Mouse (Mus musculus): ENCODE measurements around the gene Selenbp1. TPM values are rescaled to one million over a fixed set of nuclear protein-coding genes. Genes with fewer than 3 reads are reported as not detected.
"Not testable (repeated sequence)": the region's sequence is repeated elsewhere in the genome, so short reads cannot be mapped to it uniquely, and the experiment has no call there.

The Selenbp1 gene
- 51.9 and 57.7 TPM in 2 replicates for polyA plus RNA-seq (2015; fragmentation: Nextera tagmentation; extraction: Ambion mirVana)

DNA sequence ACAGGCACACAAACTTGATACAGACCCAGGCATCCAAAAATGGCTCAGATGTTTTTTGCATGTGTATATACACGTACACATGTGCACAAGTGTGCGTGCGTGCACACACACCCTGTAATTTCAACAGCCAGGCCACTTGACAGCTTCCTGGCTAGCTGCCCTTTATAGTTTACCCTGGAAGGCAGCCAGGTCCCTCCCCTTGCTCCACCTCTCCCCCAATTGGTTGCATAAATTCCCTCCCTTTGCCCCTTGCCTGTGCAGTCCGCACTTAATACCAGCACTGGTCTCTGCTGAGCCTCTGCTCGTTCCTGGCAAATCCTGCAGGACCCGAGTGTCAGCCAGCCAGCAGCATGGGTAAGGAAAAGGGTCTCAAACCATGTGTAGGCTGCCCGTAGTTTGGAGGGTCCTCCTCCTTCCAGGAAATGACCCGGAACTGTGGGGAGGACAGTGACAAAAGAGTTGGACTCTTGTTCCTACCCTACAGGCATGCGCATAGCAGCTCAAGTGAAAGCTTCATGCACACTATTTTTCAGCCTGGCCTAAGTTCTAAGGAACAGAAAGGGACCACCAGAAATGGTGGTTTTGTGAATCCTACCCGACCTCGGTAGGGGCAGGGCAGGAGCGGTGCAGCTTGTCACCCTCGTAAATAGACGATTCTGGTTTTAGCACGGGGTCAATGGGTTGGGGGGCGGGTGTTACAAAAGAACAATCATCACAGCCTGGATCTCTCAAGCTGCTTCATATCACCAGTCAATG is at the start of gene Selenbp1:
Selenbp1 (plus strand) TSS at position 248 of the 756 bp plus-strand sequence.
- Histone ChIP-seq H3K9ac (no peak within 1 kb of the TSS), H3K9me3 (no peaks in the 10 kb centered on the region), H3K4me1 (peaks cover 11% of the 10 kb centered on the region), H3K4me2 (peak within 1 kb of the TSS; percentile 54), H3K4me3 (peak within 1 kb of the TSS; percentile 35), H3K27ac (peak within 1 kb of the TSS; percentile 84), H3K36me3 (no peaks in the 10 kb centered on the region), H3K27me3 (no peaks in the 10 kb centered on the region)
- WGBS, result 7% methylated on average over 16 of the region's 16 CpGs
- ATAC-seq (ENCODE audit: insufficient number of reproducible peaks, low FRiP score, low TSS enrichment, low read depth), result peak; percentile 85

DNA sequence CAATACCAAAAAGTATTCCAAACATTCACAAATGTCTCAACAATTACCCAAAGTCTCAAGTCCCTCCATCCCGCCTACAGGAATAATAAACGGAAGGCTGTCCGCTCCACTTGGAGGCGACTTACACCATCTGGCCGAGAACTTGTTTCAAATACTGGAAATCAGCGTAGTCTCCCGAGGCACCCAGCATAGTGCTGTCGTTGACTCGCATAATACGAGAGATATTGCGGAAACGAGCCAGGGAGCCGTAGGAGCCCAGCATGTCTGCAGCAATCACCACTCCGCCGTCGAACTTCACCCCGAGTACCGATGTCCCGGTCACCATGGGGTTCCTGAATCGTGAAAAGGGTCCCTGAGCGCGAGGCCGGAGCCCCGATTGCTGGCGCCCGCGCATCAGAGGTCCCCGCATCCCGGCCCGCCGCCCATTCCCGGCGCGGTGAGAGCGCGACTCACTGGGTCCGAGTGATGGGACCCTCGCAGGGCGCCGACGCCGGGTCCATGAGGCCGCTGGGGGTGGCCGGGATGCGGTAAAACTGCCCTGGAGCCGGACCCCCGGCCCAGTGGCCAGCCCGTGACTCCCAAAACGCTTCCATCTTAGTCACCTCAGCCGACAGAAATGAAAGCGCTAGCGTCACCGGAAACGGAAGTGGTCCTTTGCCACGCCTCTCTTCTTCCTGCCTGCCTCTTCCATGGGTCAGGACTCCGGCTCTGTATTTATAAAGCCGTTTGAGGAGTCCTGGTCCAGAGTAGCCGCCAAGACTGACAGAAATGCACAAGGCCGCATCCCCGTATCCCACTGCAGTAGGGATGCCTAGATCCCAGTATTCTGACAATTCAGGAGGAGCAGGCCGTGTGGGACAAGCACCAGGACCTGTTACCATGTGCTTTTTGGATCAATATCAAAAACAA is 46.3 kb upstream of the Selenbp1 start, which contains the start of gene Psmb4:
Psmb4 (minus strand) TSS at position 646 of the 909 bp plus-strand sequence.
- H3K4me2 ChIP-seq, result peak within 1 kb of the TSS; percentile 77
- H3K36me3 ChIP-seq, result peaks cover 37% of the 10 kb centered on the region
- peak within 1 kb of the TSS; percentile 87 for H3K9ac ChIP-seq
- H3K4me3 ChIP-seq, result peak within 1 kb of the TSS; percentile 84
- peak within 1 kb of the TSS; percentile 82 for H3K27ac ChIP-seq
- ATAC-seq (ENCODE audit: insufficient number of reproducible peaks, low FRiP score, low TSS enrichment, low read depth), result 0 out of 2 replicates have a peak, but pooled peaks have one; percentile 76
- H3K9me3 ChIP-seq, result no peaks in the 10 kb centered on the region
- no peaks in the 10 kb centered on the region for H3K27me3 ChIP-seq
- WGBS, result 1% methylated on average over 61 of the region's 61 CpGs
- H3K4me1 ChIP-seq, result peaks cover 20% of the 10 kb centered on the region

DNA sequence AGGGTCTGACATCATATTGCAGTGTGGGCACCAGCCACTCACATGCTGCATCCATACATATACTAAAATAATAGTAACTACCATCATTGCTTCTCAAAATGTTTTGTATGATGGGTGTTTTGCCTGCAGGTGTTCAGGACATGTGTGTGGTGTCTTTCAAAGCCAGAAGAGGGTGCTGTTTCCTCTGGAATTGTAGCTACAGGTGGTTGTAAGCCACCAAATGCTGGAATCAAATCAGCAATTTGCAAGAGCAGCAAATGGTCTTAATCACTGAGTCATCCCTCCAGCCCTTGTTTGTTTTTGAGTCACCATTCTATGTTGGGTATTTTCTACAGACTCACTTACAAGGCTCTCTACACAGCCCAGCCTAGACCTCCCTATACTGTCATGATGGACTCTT is 44.3 kb upstream of the Selenbp1 start:
- Histone ChIP-seq H3K36me3 (peaks cover 16% of the 10 kb centered on the region), H3K9me3 (no peaks in the 10 kb centered on the region), H3K9ac (no peak overlapping the region), H3K4me2 (no peak overlapping the region), H3K27ac (no peak overlapping the region), H3K4me1 (peaks cover 20% of the 10 kb centered on the region), H3K4me3 (no peak overlapping the region), H3K27me3 (no peaks in the 10 kb centered on the region)
- no peak for ATAC-seq (ENCODE audit: insufficient number of reproducible peaks, low FRiP score, low TSS enrichment, low read depth)

DNA sequence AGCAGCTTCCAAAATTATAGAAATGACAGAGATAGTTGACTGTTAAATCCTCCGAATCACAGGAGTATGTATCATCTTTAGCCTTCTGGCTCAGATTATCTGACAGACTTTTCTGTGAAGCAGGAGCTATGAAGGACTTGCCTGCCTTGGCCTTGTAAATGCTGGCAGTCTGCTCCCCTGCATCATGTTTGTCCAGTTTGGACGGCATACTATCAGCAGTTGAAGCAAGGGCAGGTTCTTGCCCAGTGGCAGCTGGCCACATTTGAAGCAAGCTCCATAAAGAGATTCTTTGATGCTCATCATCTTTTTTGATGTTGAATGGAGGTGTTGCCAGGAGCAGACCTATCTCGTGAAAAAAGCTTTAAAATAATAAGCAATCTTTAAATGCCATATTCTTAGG is 38.8 kb upstream of the Selenbp1 start:
- Histone ChIP-seq H3K4me3 (no peak overlapping the region), H3K27me3 (no peaks in the 10 kb centered on the region), H3K9me3 (no peaks in the 10 kb centered on the region), H3K4me1 (no peaks in the 10 kb centered on the region), H3K36me3 (no peaks in the 10 kb centered on the region), H3K27ac (no peak overlapping the region), H3K9ac (no peak overlapping the region), H3K4me2 (no peak overlapping the region)
- 75% methylated on average over 3 of the region's 3 CpGs for WGBS
- ATAC-seq (ENCODE audit: insufficient number of reproducible peaks, low FRiP score, low TSS enrichment, low read depth), result no peak

DNA sequence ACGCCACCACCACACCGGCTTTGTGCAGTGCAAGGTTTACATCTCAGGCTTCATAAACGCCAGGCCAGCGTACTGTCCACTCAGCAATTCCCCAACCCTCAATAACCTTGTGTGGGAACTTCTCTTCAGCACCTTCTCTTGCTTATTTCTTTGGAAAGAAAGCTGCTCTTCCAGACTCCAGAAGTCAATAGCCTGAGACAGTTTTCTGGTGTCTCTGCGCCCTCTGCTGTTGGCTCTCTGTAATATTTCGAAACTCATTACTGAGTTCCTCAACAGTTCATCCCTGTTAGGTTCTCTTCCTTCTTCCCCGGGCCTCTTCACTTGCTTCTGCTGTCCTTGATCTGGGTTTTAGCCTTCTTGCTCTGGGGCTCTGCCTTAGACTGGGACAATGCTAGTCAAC is 30.1 kb upstream of the Selenbp1 start:
- no peak overlapping the region for H3K27ac ChIP-seq
- no peaks in the 10 kb centered on the region for H3K27me3 ChIP-seq
- no peaks in the 10 kb centered on the region for H3K9me3 ChIP-seq
- ATAC-seq (ENCODE audit: insufficient number of reproducible peaks, low FRiP score, low TSS enrichment, low read depth), result no peak
- 20% methylated on average over 7 of the region's 7 CpGs for WGBS
- no peak overlapping the region for H3K4me3 ChIP-seq
- H3K9ac ChIP-seq, result no peak overlapping the region
- no peak overlapping the region for H3K4me2 ChIP-seq
- H3K4me1 ChIP-seq, result no peaks in the 10 kb centered on the region
- no peaks in the 10 kb centered on the region for H3K36me3 ChIP-seq

DNA sequence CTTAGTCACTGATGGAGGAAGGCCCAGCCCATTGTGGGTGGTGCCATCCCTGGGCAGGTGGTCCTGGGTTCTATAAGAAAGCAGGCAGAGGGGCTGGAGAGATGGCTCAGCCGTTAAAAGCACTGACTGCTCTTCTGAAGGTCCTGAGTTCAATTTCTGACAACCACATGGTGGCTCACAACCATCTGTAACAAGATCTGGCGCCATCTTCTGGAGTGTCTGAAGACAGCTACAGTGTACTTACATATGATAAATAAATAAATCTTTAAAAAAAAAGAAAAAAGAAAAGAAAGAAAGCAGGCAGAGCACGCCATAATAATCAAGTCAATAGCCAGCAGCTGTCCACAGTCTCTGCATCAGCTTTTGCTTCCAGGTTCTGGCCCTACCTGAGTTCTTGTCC is 28.1 kb upstream of the Selenbp1 start:
- not testable (repeated sequence) for H3K9me3 ChIP-seq; H3K4me2 ChIP-seq; H3K4me1 ChIP-seq; H3K27me3 ChIP-seq; H3K9ac ChIP-seq; H3K4me3 ChIP-seq; H3K27ac ChIP-seq; H3K36me3 ChIP-seq; ATAC-seq (ENCODE audit: insufficient number of reproducible peaks, low FRiP score, low TSS enrichment, low read depth)
- 60% methylated on average over 3 of the region's 3 CpGs for WGBS

DNA sequence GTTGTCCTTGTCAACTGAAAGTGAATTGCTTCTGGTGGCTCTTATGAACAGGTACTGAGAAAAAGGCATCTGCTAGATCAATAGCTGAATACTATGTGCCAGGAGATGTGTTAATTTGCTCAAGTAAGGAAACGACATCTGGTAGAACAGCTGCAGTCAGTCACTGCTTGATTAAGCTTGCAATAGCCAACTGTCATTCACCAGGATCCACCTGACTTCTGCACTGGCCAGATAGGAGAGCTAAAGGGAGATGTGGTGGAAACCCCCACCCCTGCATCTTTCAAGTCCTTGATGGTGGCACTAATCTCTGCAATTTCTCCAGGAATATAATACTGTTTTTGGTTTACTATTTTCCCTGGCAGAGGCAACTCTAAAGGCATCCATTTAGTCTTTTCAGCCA is 26.4 kb upstream of the Selenbp1 start:
- no peak overlapping the region for H3K4me3 ChIP-seq
- no peaks in the 10 kb centered on the region for H3K27me3 ChIP-seq
- H3K9ac ChIP-seq, result no peak overlapping the region
- H3K36me3 ChIP-seq, result no peaks in the 10 kb centered on the region
- no peaks in the 10 kb centered on the region for H3K9me3 ChIP-seq
- ATAC-seq (ENCODE audit: insufficient number of reproducible peaks, low FRiP score, low TSS enrichment, low read depth), result no peak
- no peak overlapping the region for H3K4me2 ChIP-seq
- 39% methylated on average over 1 of the region's 1 CpGs for WGBS
- H3K4me1 ChIP-seq, result no peaks in the 10 kb centered on the region
- no peak overlapping the region for H3K27ac ChIP-seq

DNA sequence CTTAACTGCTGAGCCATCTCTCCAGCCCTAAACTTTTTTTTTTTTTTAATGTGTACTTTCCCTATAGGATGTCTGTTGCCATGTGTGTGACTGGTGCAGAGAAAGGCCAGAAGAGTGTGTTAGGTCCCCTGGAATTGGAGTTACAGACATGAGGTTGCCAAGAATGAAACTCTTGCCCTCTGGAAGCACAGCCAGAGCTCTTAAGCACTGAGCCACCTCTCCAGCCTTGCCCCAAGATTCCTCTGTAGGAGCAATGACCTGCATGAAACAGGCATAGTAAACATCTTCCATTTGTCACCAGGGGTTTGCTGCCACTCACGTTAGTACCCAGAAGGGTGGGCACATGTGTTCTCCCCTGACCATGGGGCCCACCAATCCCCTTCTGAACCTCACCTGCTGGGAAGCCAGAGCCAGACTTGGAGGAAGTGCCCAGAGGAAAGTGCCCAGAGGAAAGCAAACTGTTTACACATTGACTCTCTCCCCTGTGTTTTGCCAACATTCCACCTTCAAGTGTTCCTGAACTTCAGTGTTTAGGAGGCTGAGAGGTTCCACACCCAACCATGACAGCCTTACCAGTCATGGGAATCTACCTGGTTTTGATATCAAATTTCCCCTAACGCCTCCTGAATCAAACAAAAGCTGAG is 21.7 kb upstream of the Selenbp1 start:
- H3K27ac ChIP-seq, result no peak overlapping the region
- WGBS, result 68% methylated on average over 2 of the region's 2 CpGs
- no peaks in the 10 kb centered on the region for H3K27me3 ChIP-seq
- no peaks in the 10 kb centered on the region for H3K36me3 ChIP-seq
- no peaks in the 10 kb centered on the region for H3K4me1 ChIP-seq
- H3K9me3 ChIP-seq, result no peaks in the 10 kb centered on the region
- H3K4me2 ChIP-seq, result no peak overlapping the region
- no peak overlapping the region for H3K9ac ChIP-seq
- no peak for ATAC-seq (ENCODE audit: insufficient number of reproducible peaks, low FRiP score, low TSS enrichment, low read depth)
- no peak overlapping the region for H3K4me3 ChIP-seq

DNA sequence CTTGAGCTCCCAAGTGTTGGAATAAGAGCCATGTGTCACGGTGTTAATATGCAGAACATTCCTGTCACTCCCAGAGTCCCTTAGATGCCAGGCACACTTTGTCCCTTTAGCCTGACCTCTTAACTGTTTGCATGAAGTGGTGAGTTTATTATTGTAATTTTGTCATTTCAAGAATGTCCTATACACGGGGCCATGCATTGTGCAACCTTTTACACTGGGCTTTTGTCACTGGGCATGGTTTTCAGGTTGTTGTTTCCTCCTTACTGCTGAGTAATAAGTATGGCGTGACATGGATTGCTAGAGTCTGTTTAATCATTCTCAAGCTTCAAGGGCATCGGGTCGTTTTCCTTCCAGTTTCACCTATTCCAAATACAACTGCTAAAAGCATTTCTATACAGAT is 19.1 kb upstream of the Selenbp1 start:
- no peak overlapping the region for H3K9ac ChIP-seq
- no peaks in the 10 kb centered on the region for H3K27me3 ChIP-seq
- ATAC-seq (ENCODE audit: insufficient number of reproducible peaks, low FRiP score, low TSS enrichment, low read depth), result no peak
- WGBS, result 41% methylated on average over 5 of the region's 5 CpGs
- H3K9me3 ChIP-seq, result no peaks in the 10 kb centered on the region
- no peak overlapping the region for H3K4me3 ChIP-seq
- no peaks in the 10 kb centered on the region for H3K36me3 ChIP-seq
- no peaks in the 10 kb centered on the region for H3K4me1 ChIP-seq
- H3K27ac ChIP-seq, result no peak overlapping the region
- no peak overlapping the region for H3K4me2 ChIP-seq

DNA sequence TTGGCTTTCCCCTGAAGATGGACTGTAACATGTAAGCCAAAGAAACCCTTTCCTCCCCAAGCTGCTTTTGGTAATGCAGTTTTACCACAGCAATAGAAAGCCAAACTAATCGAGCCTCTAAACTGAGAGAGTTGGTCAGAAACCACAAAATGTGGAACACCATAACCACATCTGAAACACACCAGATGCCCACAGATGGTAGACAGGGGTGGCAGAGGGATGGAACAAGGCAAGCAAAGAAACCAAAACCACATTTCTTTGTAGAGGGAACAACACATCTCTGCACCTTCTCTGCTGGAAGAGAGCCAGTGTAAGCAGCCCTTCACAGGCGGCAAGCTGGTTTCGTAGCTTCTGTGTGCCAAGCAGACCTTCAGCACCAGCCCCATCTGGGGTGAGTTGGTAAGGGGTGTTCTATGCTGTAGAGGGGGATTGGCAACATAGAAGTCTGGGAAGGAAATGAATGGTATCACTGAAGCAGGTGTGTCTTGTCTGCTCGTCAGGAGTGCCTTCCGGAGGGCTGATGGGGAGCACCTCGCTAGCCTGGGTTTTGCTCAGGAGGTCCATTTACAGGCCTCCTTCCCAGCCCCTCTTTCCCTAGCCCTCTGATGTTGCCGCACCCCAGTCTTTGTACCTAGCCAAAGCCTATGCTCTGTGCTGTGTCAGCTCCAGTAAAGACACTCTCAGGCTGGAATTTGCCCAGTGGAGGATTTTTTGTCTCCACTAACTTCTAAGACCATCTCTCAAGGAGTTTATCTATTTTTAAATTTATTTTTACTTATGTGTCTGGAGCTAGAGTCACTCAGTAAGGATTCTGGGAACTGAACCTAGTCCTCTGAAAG is 16.7 kb upstream of the Selenbp1 start:
- no peak overlapping the region for H3K4me2 ChIP-seq
- H3K27me3 ChIP-seq, result no peaks in the 10 kb centered on the region
- no peaks in the 10 kb centered on the region for H3K36me3 ChIP-seq
- H3K9ac ChIP-seq, result no peak overlapping the region
- H3K4me3 ChIP-seq, result no peak overlapping the region
- WGBS, result 58% methylated on average over 7 of the region's 7 CpGs
- H3K4me1 ChIP-seq, result 0 out of 2 replicates have a peak, but pooled peaks cover 1% of the 10 kb centered on the region
- ATAC-seq (ENCODE audit: insufficient number of reproducible peaks, low FRiP score, low TSS enrichment, low read depth), result no peak
- no peaks in the 10 kb centered on the region for H3K9me3 ChIP-seq
- H3K27ac ChIP-seq, result no peak overlapping the region

DNA sequence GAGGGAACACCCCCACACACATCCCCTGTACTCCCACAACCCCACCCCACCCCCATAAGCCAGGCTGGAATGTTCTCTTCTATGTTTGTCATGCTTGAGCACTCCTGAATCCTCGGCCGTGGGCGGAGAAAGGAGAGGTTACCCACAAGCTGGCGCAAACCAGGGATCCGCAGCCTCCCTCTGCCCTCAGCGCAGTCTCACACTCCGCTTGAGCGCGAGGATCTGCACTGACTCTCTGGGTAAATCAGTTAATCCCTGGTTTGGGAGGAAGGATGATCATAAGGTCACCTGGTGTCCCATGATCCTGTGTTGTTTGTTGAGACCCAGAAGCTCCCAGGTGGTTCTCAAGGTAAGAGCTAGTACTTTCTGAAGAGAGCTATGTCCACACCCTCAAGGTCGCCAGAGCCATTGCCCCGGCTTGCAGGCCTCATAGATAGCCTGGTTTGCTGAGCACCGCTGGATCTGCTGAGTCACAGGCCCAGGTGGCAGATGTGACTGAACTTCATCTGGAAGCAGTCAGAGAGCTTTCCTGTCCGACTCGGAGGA is 15.0 kb upstream of the Selenbp1 start:
- no peak for ATAC-seq (ENCODE audit: insufficient number of reproducible peaks, low FRiP score, low TSS enrichment, low read depth)
- Histone ChIP-seq H3K27ac (no peak overlapping the region), H3K27me3 (no peaks in the 10 kb centered on the region), H3K4me2 (no peak overlapping the region), H3K4me1 (0 out of 2 replicates have a peak, but pooled peaks cover 3% of the 10 kb centered on the region), H3K36me3 (no peaks in the 10 kb centered on the region), H3K4me3 (no peak overlapping the region), H3K9me3 (no peaks in the 10 kb centered on the region), H3K9ac (no peak overlapping the region)
- WGBS, result 69% methylated on average over 14 of the region's 14 CpGs
